Mouse (Mus musculus): ENCODE data around the gene Hoxa5. TPM values are rescaled to one million over a fixed set of nuclear protein-coding genes. Genes with fewer than 3 reads are reported as not detected.

The Hoxa5 gene
- total and polyA plus RNA-seq, 3 experiments, result 0.26 to 0.96 (median 0.45) TPM

GRCm38 (mm10) chr6:52174968-52175751, 29.2 kb downstream of the Hoxa5 start:
- DNase-seq, result no peak
- Histone ChIP-seq H3K9ac (ENCODE audit: low read depth, low read length) (peak overlapping the region; percentile 59; the same call in 1 of the 2 replicates), H3K27ac (peak overlapping the region; percentile 45), H3K36me3 (ENCODE audit: control insufficient read depth, insufficient read depth, low read length) (no peaks in the 10 kb centered on the region), H3K79me2 (replicated peaks; ENCODE audit: control insufficient read depth, insufficient read depth, low read length) (no peaks in the 10 kb centered on the region), H3K4me3 (peak overlapping the region; percentile 34), H3K4me1 (ENCODE audit: control insufficient read depth, insufficient read depth, low read length) (no peaks in the 10 kb centered on the region), H3K27me3 (ENCODE audit: control insufficient read depth, insufficient read depth, low read length) (peaks cover 13% of the 10 kb centered on the region)
- intact Hi-C loops (cut with DNase I), result no loop called here
- 5% methylated on average over 41 of the region's 41 CpGs for WGBS
- TF ChIP-seq CTCF (IDR thresholded peaks at IDR 0.05) (no peak), POLR2A (IDR thresholded peaks at IDR 0.05; ENCODE audit: insufficient read depth, low read depth, low read length) (no peak), EP300 (IDR thresholded peaks at IDR 0.05; ENCODE audit: insufficient read depth, low read depth, low read length) (no peak)

GRCm38 (mm10) chr6:52173648-52174047, 30.7 kb downstream of the Hoxa5 start:
- 15% methylated on average over 4 of the region's 4 CpGs for WGBS
- H3K4me3 ChIP-seq, result no peak overlapping the region
- intact Hi-C loops (cut with DNase I), result no loop called here
- no peaks in the 10 kb centered on the region for H3K79me2 ChIP-seq (replicated peaks; ENCODE audit: control insufficient read depth, insufficient read depth, low read length)
- peaks cover 19% of the 10 kb centered on the region for H3K27me3 ChIP-seq (ENCODE audit: control insufficient read depth, insufficient read depth, low read length)
- H3K4me1 ChIP-seq (ENCODE audit: control insufficient read depth, insufficient read depth, low read length), result no peaks in the 10 kb centered on the region
- no peak overlapping the region for H3K27ac ChIP-seq
- TF ChIP-seq EP300 (IDR thresholded peaks at IDR 0.05; ENCODE audit: insufficient read depth, low read depth, low read length), result no peak
- no peak for TF ChIP-seq CTCF (IDR thresholded peaks at IDR 0.05)
- no peak for TF ChIP-seq POLR2A (IDR thresholded peaks at IDR 0.05; ENCODE audit: insufficient read depth, low read depth, low read length)
- no peak for DNase-seq
- no peaks in the 10 kb centered on the region for H3K36me3 ChIP-seq (ENCODE audit: control insufficient read depth, insufficient read depth, low read length)
- no peak overlapping the region for H3K9ac ChIP-seq (ENCODE audit: low read depth, low read length)

GRCm38 (mm10) chr6:52172501-52172900, 31.9 kb downstream of the Hoxa5 start:
- H3K4me1 ChIP-seq (ENCODE audit: control insufficient read depth, insufficient read depth, low read length), result no peaks in the 10 kb centered on the region
- no peaks in the 10 kb centered on the region for H3K36me3 ChIP-seq (ENCODE audit: control insufficient read depth, insufficient read depth, low read length)
- peaks cover 20% of the 10 kb centered on the region for H3K27me3 ChIP-seq (ENCODE audit: control insufficient read depth, insufficient read depth, low read length)
- intact Hi-C loops (cut with DNase I), result no loop called here
- 0 out of 2 replicates have a peak overlapping the region, but pooled peaks have one; percentile 15 for H3K9ac ChIP-seq (ENCODE audit: low read depth, low read length)
- H3K27ac ChIP-seq, result no peak overlapping the region
- peak; percentile 72 to 74 for DNase-seq
- TF ChIP-seq POLR2A (IDR thresholded peaks at IDR 0.05; ENCODE audit: insufficient read depth, low read depth, low read length) (no peak), CTCF (IDR thresholded peaks at IDR 0.05) (no peak), EP300 (IDR thresholded peaks at IDR 0.05; ENCODE audit: insufficient read depth, low read depth, low read length) (no peak)
- 6% methylated on average over 34 of the region's 35 CpGs for WGBS
- H3K4me3 ChIP-seq, result peak overlapping the region; percentile 24
- no peaks in the 10 kb centered on the region for H3K79me2 ChIP-seq (replicated peaks; ENCODE audit: control insufficient read depth, insufficient read depth, low read length)

DNA sequence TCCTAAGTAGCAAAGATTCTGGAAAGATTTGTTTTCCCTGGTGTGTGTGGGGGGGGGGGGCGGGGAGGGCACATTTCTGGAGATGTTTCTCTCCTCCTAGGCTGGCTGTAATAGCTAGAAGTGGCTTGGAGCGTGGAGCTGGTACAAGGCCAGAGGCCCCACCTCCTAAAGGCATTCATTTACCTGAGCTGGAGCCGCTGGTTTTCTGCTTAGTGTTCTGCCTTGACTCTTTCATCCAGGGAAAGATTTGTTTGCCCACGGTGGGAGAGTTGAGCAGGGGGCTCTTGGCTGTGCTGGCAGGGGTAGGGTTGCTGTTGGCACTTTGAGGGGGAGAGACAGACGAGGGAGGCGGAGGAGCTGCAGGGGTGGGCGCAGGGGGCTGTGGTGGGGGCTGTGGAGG, 32.4 kb downstream of the Hoxa5 start:
- intact Hi-C loops (cut with DNase I), result no loop called here
- no peak overlapping the region for H3K27ac ChIP-seq
- H3K4me3 ChIP-seq, result no peak overlapping the region
- DNase-seq, result no peak
- H3K36me3 ChIP-seq (ENCODE audit: control insufficient read depth, insufficient read depth, low read length), result no peaks in the 10 kb centered on the region
- 18% methylated on average over 7 of the region's 7 CpGs for WGBS
- no peaks in the 10 kb centered on the region for H3K4me1 ChIP-seq (ENCODE audit: control insufficient read depth, insufficient read depth, low read length)
- H3K27me3 ChIP-seq (ENCODE audit: control insufficient read depth, insufficient read depth, low read length), result peaks cover 20% of the 10 kb centered on the region
- TF ChIP-seq CTCF (IDR thresholded peaks at IDR 0.05) (no peak), POLR2A (IDR thresholded peaks at IDR 0.05; ENCODE audit: insufficient read depth, low read depth, low read length) (no peak), EP300 (IDR thresholded peaks at IDR 0.05; ENCODE audit: insufficient read depth, low read depth, low read length) (no peak)
- no peak overlapping the region for H3K9ac ChIP-seq (ENCODE audit: low read depth, low read length)
- H3K79me2 ChIP-seq (replicated peaks; ENCODE audit: control insufficient read depth, insufficient read depth, low read length), result no peaks in the 10 kb centered on the region

GRCm38 (mm10) chr6:52171331-52171730, 33.1 kb downstream of the Hoxa5 start:
- Histone ChIP-seq H3K79me2 (replicated peaks; ENCODE audit: control insufficient read depth, insufficient read depth, low read length) (no peaks in the 10 kb centered on the region), H3K4me1 (ENCODE audit: control insufficient read depth, insufficient read depth, low read length) (no peaks in the 10 kb centered on the region), H3K27me3 (ENCODE audit: control insufficient read depth, insufficient read depth, low read length) (peaks cover 19% of the 10 kb centered on the region), H3K36me3 (ENCODE audit: control insufficient read depth, insufficient read depth, low read length) (no peaks in the 10 kb centered on the region), H3K4me3 (no peak overlapping the region), H3K27ac (no peak overlapping the region; the same call in 1 of the 2 replicates), H3K9ac (ENCODE audit: low read depth, low read length) (no peak overlapping the region)
- 24% methylated on average over 4 of the region's 4 CpGs for WGBS
- intact Hi-C loops (cut with DNase I), result no loop called here
- DNase-seq, result no peak
- TF ChIP-seq POLR2A (IDR thresholded peaks at IDR 0.05; ENCODE audit: insufficient read depth, low read depth, low read length) (no peak), EP300 (IDR thresholded peaks at IDR 0.05; ENCODE audit: insufficient read depth, low read depth, low read length) (no peak), CTCF (IDR thresholded peaks at IDR 0.05) (no peak)

- WGBS, result 12% methylated on average over 5 of the region's 5 CpGs
- TF ChIP-seq POLR2A (IDR thresholded peaks at IDR 0.05; ENCODE audit: insufficient read depth, low read depth, low read length), result no peak
- no peak for TF ChIP-seq CTCF (IDR thresholded peaks at IDR 0.05)
- no peak for TF ChIP-seq EP300 (IDR thresholded peaks at IDR 0.05; ENCODE audit: insufficient read depth, low read depth, low read length)
- H3K27me3 ChIP-seq (ENCODE audit: control insufficient read depth, insufficient read depth, low read length), result peaks cover 19% of the 10 kb centered on the region
- H3K4me1 ChIP-seq (ENCODE audit: control insufficient read depth, insufficient read depth, low read length), result no peaks in the 10 kb centered on the region
- H3K9ac ChIP-seq (ENCODE audit: low read depth, low read length), result no peak overlapping the region
- H3K27ac ChIP-seq, result peak overlapping the region; percentile 4; the same call in 1 of the 2 replicates
- DNase-seq, result no peak
- no peak overlapping the region for H3K4me3 ChIP-seq
- intact Hi-C loops (cut with DNase I), result no loop called here
- no peaks in the 10 kb centered on the region for H3K79me2 ChIP-seq (replicated peaks; ENCODE audit: control insufficient read depth, insufficient read depth, low read length)
- H3K36me3 ChIP-seq (ENCODE audit: control insufficient read depth, insufficient read depth, low read length), result no peaks in the 10 kb centered on the region
Observed at GRCm38 (mm10) chr6:52170898-52171223, 33.5 kb downstream of the Hoxa5 start.
